Comparison of ENCODE assay signal across 8 mouse cellular contexts in genomic region chr7:99962536-99963236, GRCm38 (mm10). TPM values are rescaled to one million over a fixed set of nuclear protein-coding genes. Genes with fewer than 3 reads are reported as not detected.
DNase-seq lines count a peak whose midpoint lies in the region; ATAC-seq and TF ChIP-seq lines count a peak whose summit lies in the region.
"Had no signal": no experiment of that assay in that cellular context is flagged by ENCODE, and none has a peak within 500 bp of the region (broad histone marks: within the 10 kb centered on the region; RNA-seq: fewer than 3 reads in every experiment).

No protein-coding gene starts in this region.

- intact Hi-C loops in left cerebral cortex, postnatal 25 days (cut with DNase I) = no loop called here

- peaks cover 40% of the 10 kb centered on the region for H3K4me1 ChIP-seq in kidney, embryonic 15.5 days

- no peaks in the 10 kb centered on the region for H3K36me3 ChIP-seq in kidney, embryonic 15.5 days

- no peak for DNase-seq in layer of hippocampus, adult 2 months (ENCODE audit: low spot score in 2 of 2)
- no peak for DNase-seq in layer of hippocampus, adult 8-10 months (ENCODE audit: low spot score in 2 of 2)
- DNase-seq in neural tube, embryonic 10.5 days (ENCODE audit: extremely low spot score, low spot score) = peak; percentile 8
- no peak for DNase-seq in layer of hippocampus, adult 11-12 months (ENCODE audit: low spot score)
- no peak for DNase-seq in left cerebral cortex, postnatal 25 days (ENCODE audit: low spot score in 2 of 2)

- no peak overlapping the region for H3K9ac ChIP-seq in kidney, embryonic 15.5 days

- no peaks in the 10 kb centered on the region for H3K9me3 ChIP-seq in kidney, embryonic 15.5 days (replicated peaks)

- H3K4me2 ChIP-seq in kidney, embryonic 15.5 days = no peak overlapping the region

- H3K4me3 ChIP-seq in layer of hippocampus, adult 2 months = no peak overlapping the region
- no peak overlapping the region for H3K4me3 ChIP-seq in kidney, embryonic 15.5 days (replicated peaks)

- peak; percentile 91 for ATAC-seq in granulocyte monocyte progenitor cell, adult 5-6 weeks (replicated peaks; ENCODE audit: poor library complexity, severe bottlenecking)
- 0 out of 2 replicates have a peak, but pooled peaks have one; percentile 15 for ATAC-seq in kidney, embryonic 15.5 days (replicated peaks; ENCODE audit: low FRiP score)
- ATAC-seq: intestine, embryonic 16.5 days had no signal

- 57% methylated on average over 8 of the region's 8 CpGs for WGBS in kidney, embryonic 15.5 days

- H3K27me3 ChIP-seq in kidney, embryonic 15.5 days = no peaks in the 10 kb centered on the region

- peak overlapping the region; percentile 76 for H3K27ac ChIP-seq in layer of hippocampus, adult 2 months
- peak overlapping the region; percentile 81 for H3K27ac ChIP-seq in kidney, embryonic 15.5 days

- TF ChIP-seq CTCF in layer of hippocampus, adult 2 months (conservative IDR thresholded peaks at IDR 0.05) = no peak

RNA-seq across cellular contexts. Expression of gene Rnf169, which starts 17.6 kb away (rescaled TPM):
- 10 to 100 TPM; 26.6 to 28.2 TPM for total RNA-seq in layer of hippocampus, adult 2 months (2021)
- total RNA-seq in layer of hippocampus, adult 8-10 months (2022) = 10 to 100 TPM; 27.7 to 34.0 (median 29.0) TPM
- 15.2 and 18.9 TPM in 2 replicates for total RNA-seq in granulocyte monocyte progenitor cell, adult 5-6 weeks (2014; fragmentation: Nextera tagmentation)
- total RNA-seq in granulocyte monocyte progenitor cell, adult 5-6 weeks (2017) = 15.7 and 17.9 TPM in 2 replicates
- polyA plus RNA-seq in kidney, embryonic 15.5 days (2015; fragmentation: Nextera tagmentation; extraction: Ambion mirVana) = 5.9 and 6.2 TPM in 2 replicates
- total RNA-seq in left cerebral cortex, postnatal 25 days (2021) = 10 to 100 TPM; 45.6 to 50.8 TPM

RNA-seq across cellular contexts. Expression of gene Chrdl2, which starts 43.3 kb away (rescaled TPM):
- total RNA-seq in layer of hippocampus, adult 2 months (2021) = under 1 TPM; 0.27 to 0.38 TPM
- under 1 TPM in 2 of 4 experiments, not detected in 2; 0.58 to 0.66 TPM for total RNA-seq in layer of hippocampus, adult 8-10 months (2022)
- total RNA-seq in granulocyte monocyte progenitor cell, adult 5-6 weeks (2014; fragmentation: Nextera tagmentation) = not detected in 2 replicates
- total RNA-seq in granulocyte monocyte progenitor cell, adult 5-6 weeks (2017) = not detected in 2 replicates
- 0.69 and 0.87 TPM in 2 replicates for polyA plus RNA-seq in kidney, embryonic 15.5 days (2015; fragmentation: Nextera tagmentation; extraction: Ambion mirVana)
- total RNA-seq in left cerebral cortex, postnatal 25 days (2021) = under 1 TPM in 1 of 2 experiments, not detected in 1; 0.41 TPM
